Mouse (Mus musculus) cortical plate, adult 2 months (tissue): Measurements from ENCODE around the gene Tescl.

Experiments used
- CTCF ChIP-seq: fragments of 200-500 bp; IDR thresholded peaks from 2 replicates; pipeline ENCODE4 v1.5.1; 2011; ENCODE audit warnings: mild to moderate bottlenecking, control low read depth, low read length; ENCODE audit not compliant: insufficient read depth; ENCODE audit errors: extremely low read depth
- POLR2A ChIP-seq: fragments of 200-500 bp; IDR thresholded peaks from 2 replicates; pipeline ENCODE4 v1.6.1; 2011; ENCODE audit warnings: mild to moderate bottlenecking, low read length, control low read depth; ENCODE audit not compliant: insufficient read depth; ENCODE audit errors: extremely low read depth

- TF ChIP-seq CTCF (no peak), POLR2A (no peak)
These were observed 42.2 kb downstream of the Tescl start for GRCm38 (mm10) chr7:24291387-24292090.
